Mouse (Mus musculus) MEL (cell line): Measurements from ENCODE around the gene Pimreg. TPM values are rescaled to one million over a fixed set of nuclear protein-coding genes. Genes with fewer than 3 reads are reported as not detected.

Source experiments
- DNase-seq: peaks from one replicate; pipeline ENCODE4 v3.0.0; 2011; ENCODE audit warnings: low read depth, low spot score
- H3K27ac ChIP-seq: 2 replicates; pipeline ENCODE4 v1.5.1; 2012; ENCODE audit warnings: low read depth, mild to moderate bottlenecking, control low read depth, low read length, moderate library complexity; ENCODE audit not compliant: control insufficient read depth
- H3K27me3 ChIP-seq, 2 experiments: fragments of 150-350 bp in 1 of 2; sonication (generic) in 1 of 2; 2 replicates each; pipeline ENCODE4 v1.6.1; 2012; ENCODE audit warnings: low read length in 2 of 2, mild to moderate bottlenecking in 2 of 2, improper control_type of control experiment in 1 of 2, moderate library complexity in 1 of 2; ENCODE audit not compliant: insufficient read depth in 2 of 2, control insufficient read depth in 1 of 2
- H3K36me3 ChIP-seq, 2 experiments: 2 replicates each; pipeline ENCODE4 v1.6.1; 2012 to 2014; ENCODE audit warnings: low read length in 2 of 2, improper control_type of control experiment in 1 of 2, inconsistent platforms in 1 of 2, mild to moderate bottlenecking in 1 of 2; ENCODE audit not compliant: insufficient read depth in 2 of 2, control insufficient read depth in 1 of 2
- H3K4me1 ChIP-seq, 2 experiments: fragments of 150-350 bp in 1 of 2; sonication (generic) in 1 of 2; 2 replicates each; pipeline ENCODE4 v1.6.1; 2012; ENCODE audit warnings: low read length in 2 of 2, improper control_type of control experiment in 1 of 2, mild to moderate bottlenecking in 1 of 2; ENCODE audit not compliant: insufficient read depth in 2 of 2, control insufficient read depth in 1 of 2
- H3K4me3 ChIP-seq, 2 experiments: fragments of 150-350 bp in 1 of 2; sonication (generic) in 1 of 2; 2 replicates each; pipeline ENCODE4 v1.5.1; 2012; ENCODE audit warnings: low read depth in 2 of 2, low read length in 2 of 2, mild to moderate bottlenecking in 2 of 2, moderate library complexity in 2 of 2, control low read depth in 1 of 2, improper control_type of control experiment in 1 of 2; ENCODE audit not compliant: control insufficient read depth in 1 of 2, insufficient read depth in 1 of 2
- H3K79me2 ChIP-seq: 2 replicates; pipeline ENCODE4 v1.6.1; 2012; ENCODE audit warnings: mild to moderate bottlenecking, low read length, moderate library complexity; ENCODE audit not compliant: control insufficient read depth, poor library complexity, insufficient read depth
- H3K9ac ChIP-seq: 2 replicates; pipeline ENCODE4 v1.6.1; 2012; ENCODE audit warnings: low read depth, mild to moderate bottlenecking, control low read depth, low read length, moderate library complexity; ENCODE audit not compliant: control insufficient read depth, poor library complexity, severe bottlenecking
- H3K9me3 ChIP-seq: fragments of 150-350 bp; sonication (generic); replicated peaks from 2 replicates; pipeline ENCODE4 v1.6.1; 2012; ENCODE audit warnings: mild to moderate bottlenecking, low read length, improper control_type of control experiment, moderate library complexity; ENCODE audit not compliant: insufficient read depth
- BHLHE40 ChIP-seq: IDR thresholded peaks from 2 replicates; pipeline ENCODE4 v1.6.1; 2012; ENCODE audit warnings: low read depth, mild to moderate bottlenecking, inconsistent platforms, low read length, improper control_type of control experiment, borderline replicate concordance
- CTCF ChIP-seq, 3 experiments: IDR thresholded peaks in 2 of 3; conservative IDR thresholded peaks in 1 of 3; 2 replicates each; pipeline ENCODE4 v1.5.1; 2011 to 2012; ENCODE audit warnings: low read length in 3 of 3, low read depth in 2 of 3, mild to moderate bottlenecking in 2 of 3, improper control_type of control experiment in 1 of 3, inconsistent platforms in 1 of 3, mixed read lengths in 1 of 3, moderate library complexity in 1 of 3; ENCODE audit not compliant: control insufficient read depth in 1 of 3, insufficient read depth in 1 of 3, poor library complexity in 1 of 3, severe bottlenecking in 1 of 3
- ELF1 ChIP-seq: IDR thresholded peaks from 2 replicates; pipeline ENCODE4 v1.6.1; 2014; ENCODE audit warnings: low read depth, mild to moderate bottlenecking, inconsistent platforms, low read length, improper control_type of control experiment, moderate library complexity
- EP300 ChIP-seq, 2 experiments: IDR thresholded peaks; 2 replicates each; pipeline ENCODE4 v1.6.1; 2011; ENCODE audit warnings: improper control_type of control experiment in 2 of 2, low read length in 2 of 2, low read depth in 1 of 2, mild to moderate bottlenecking in 1 of 2
- GABPA ChIP-seq: IDR thresholded peaks from 2 replicates; pipeline ENCODE4 v1.6.1; 2012; ENCODE audit warnings: low read depth, mild to moderate bottlenecking, inconsistent platforms, low read length, improper control_type of control experiment, moderate library complexity
- GATA1 ChIP-seq: IDR thresholded peaks from 2 replicates; pipeline ENCODE4 v1.6.1; 2011; ENCODE audit warnings: low read depth, low read length, improper control_type of control experiment
- HCFC1 ChIP-seq: IDR thresholded peaks from 2 replicates; pipeline ENCODE4 v1.6.1; 2012; ENCODE audit warnings: low read depth, mild to moderate bottlenecking, inconsistent platforms, low read length, improper control_type of control experiment, moderate library complexity
- MAFK ChIP-seq: IDR thresholded peaks from 2 replicates; pipeline ENCODE4 v1.6.1; 2011; ENCODE audit warnings: low read depth, mild to moderate bottlenecking, low read length, improper control_type of control experiment, borderline replicate concordance
- MAX ChIP-seq: IDR thresholded peaks from 2 replicates; pipeline ENCODE4 v1.6.1; 2011; ENCODE audit warnings: low read length, improper control_type of control experiment
- MAZ ChIP-seq: IDR thresholded peaks from 2 replicates; pipeline ENCODE4 v1.6.1; 2012; ENCODE audit warnings: low read depth, mild to moderate bottlenecking, inconsistent platforms, low read length, improper control_type of control experiment
- MEF2A ChIP-seq: IDR thresholded peaks from 2 replicates; pipeline ENCODE4 v1.6.1; 2014; ENCODE audit warnings: low read depth, mild to moderate bottlenecking, inconsistent platforms, low read length, improper control_type of control experiment; ENCODE audit not compliant: poor library complexity, insufficient replicate concordance, severe bottlenecking; ENCODE audit errors: extremely low read depth
- MXI1 ChIP-seq: IDR thresholded peaks from 2 replicates; pipeline ENCODE4 v1.6.1; 2011; ENCODE audit warnings: mild to moderate bottlenecking, low read depth, low read length, improper control_type of control experiment
- MYB ChIP-seq: IDR thresholded peaks from 2 replicates; pipeline ENCODE4 v1.6.1; 2011; ENCODE audit warnings: mild to moderate bottlenecking, low read depth, low read length, improper control_type of control experiment
- MYC ChIP-seq: IDR thresholded peaks from 2 replicates; pipeline ENCODE4 v1.6.1; 2011; ENCODE audit warnings: low read depth, mild to moderate bottlenecking, low read length, improper control_type of control experiment, moderate library complexity
- POLR2AphosphoS2 ChIP-seq: IDR thresholded peaks from 2 replicates; pipeline ENCODE4 v1.6.1; 2011; ENCODE audit warnings: low read length, improper control_type of control experiment
- POLR2AphosphoS5 ChIP-seq: IDR thresholded peaks from 2 replicates; pipeline ENCODE4 v1.6.1; 2012; ENCODE audit warnings: low read depth, borderline replicate concordance, mild to moderate bottlenecking, inconsistent platforms, low read length, moderate library complexity, mixed read lengths
- RAD21 ChIP-seq: IDR thresholded peaks from 2 replicates; pipeline ENCODE4 v1.6.1; 2011; ENCODE audit warnings: mild to moderate bottlenecking, low read depth, low read length, improper control_type of control experiment
- SIN3A ChIP-seq: IDR thresholded peaks from 2 replicates; pipeline ENCODE4 v1.6.1; 2012; ENCODE audit warnings: low read length, improper control_type of control experiment, inconsistent platforms
- TAL1 ChIP-seq: IDR thresholded peaks from 2 replicates; pipeline ENCODE4 v1.6.1; 2012; ENCODE audit warnings: mild to moderate bottlenecking, inconsistent platforms, low read length, moderate library complexity, mixed read lengths
- TBP ChIP-seq: IDR thresholded peaks from 2 replicates; pipeline ENCODE4 v1.8.0; 2011; ENCODE audit warnings: low read depth, low read length, improper control_type of control experiment
- TCF12 ChIP-seq: IDR thresholded peaks from 2 replicates; pipeline ENCODE4 v1.6.1; 2014; ENCODE audit warnings: low read depth, mild to moderate bottlenecking, inconsistent platforms, low read length, improper control_type of control experiment, moderate library complexity
- ZC3H11A ChIP-seq: IDR thresholded peaks from 2 replicates; pipeline ENCODE4 v1.6.1; 2012; ENCODE audit warnings: low read depth, mild to moderate bottlenecking, inconsistent platforms, low read length, improper control_type of control experiment
- ZKSCAN1 ChIP-seq: IDR thresholded peaks from 2 replicates; pipeline ENCODE4 v1.6.1; 2012; ENCODE audit warnings: low read depth, mild to moderate bottlenecking, inconsistent platforms, low read length, improper control_type of control experiment, moderate library complexity
- ZMIZ1 ChIP-seq: IDR thresholded peaks from 2 replicates; pipeline ENCODE4 v1.6.1; 2012; ENCODE audit warnings: low read depth, mild to moderate bottlenecking, inconsistent platforms, low read length, improper control_type of control experiment, moderate library complexity
- ZNF384 ChIP-seq: IDR thresholded peaks from 2 replicates; pipeline ENCODE4 v1.6.1; 2012; ENCODE audit warnings: low read depth, mild to moderate bottlenecking, inconsistent platforms, low read length, improper control_type of control experiment
- polyA plus RNA-seq, 2 experiments: library from polyadenylated mRNA; stranded (reverse) in 1 of 2; unstranded in 1 of 2; fragments of >175 nt in 1 of 2; fragments of >200 nt in 1 of 2; gene quantifications; 2 replicates each; pipeline versions ENCODE4 v1.2.1 to v1.2.4; 2012; ENCODE audit warnings: low replicate concordance in 2 of 2, low read depth in 1 of 2; ENCODE audit not compliant: insufficient read length in 2 of 2, insufficient read depth in 1 of 2, missing spikeins in 1 of 2
- total RNA-seq: library from RNA; depleted of rRNA; stranded (reverse); fragments of 300-350 nt; gene quantifications from 2 replicates; pipeline ENCODE4 v1.2.3, GENCODE M21; 2012

The Pimreg gene
- total and polyA plus RNA-seq, 3 experiments = 24.3 to 45.3 TPM; not detected in 1

DNA sequence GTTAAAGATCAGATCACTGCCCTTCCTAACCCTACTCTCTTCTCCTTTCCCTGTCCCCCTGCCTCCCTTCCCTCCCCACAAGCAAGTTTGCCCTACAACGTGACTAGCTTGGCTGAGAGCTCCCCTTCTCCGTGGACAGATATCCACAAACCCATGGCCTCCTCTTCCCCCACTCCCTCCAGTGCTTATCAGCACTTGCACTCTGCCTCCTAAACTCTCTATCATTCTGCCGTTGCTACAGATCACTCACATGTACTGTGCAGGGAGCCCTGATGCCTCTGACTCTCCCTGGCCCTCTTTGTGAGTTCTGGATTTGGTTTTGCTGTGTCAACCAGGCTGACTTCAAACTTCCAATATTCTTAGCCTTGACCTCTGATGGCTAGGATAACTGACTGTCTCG is 20.8 kb upstream of the Pimreg start:
- peaks cover 0 to 3% of the 10 kb centered on the region in 2 experiments; a peak in 2 of 4 replicates for H3K36me3 ChIP-seq
- H3K4me1 ChIP-seq = peaks cover 5 to 22% of the 10 kb centered on the region in 2 experiments
- no peaks in the 10 kb centered on the region for H3K79me2 ChIP-seq
- H3K4me3 ChIP-seq = no peak overlapping the region
- DNase-seq = peak; percentile 60
- H3K27ac ChIP-seq = no peak overlapping the region
- no peak overlapping the region for H3K9ac ChIP-seq
- no peaks in the 10 kb centered on the region for H3K27me3 ChIP-seq
- TF ChIP-seq TBP (0 out of 2 replicates have a peak, but pooled peaks have one; percentile 23), RAD21 (no peak), POLR2AphosphoS5 (no peak), ZKSCAN1 (no peak), MYB (peak; percentile 54), BHLHE40 (0 out of 2 replicates have a peak, but pooled peaks have one; percentile 43), MXI1 (peak; percentile 30; the same call in 1 of the 2 replicates), HCFC1 (no peak), GATA1 (peak; percentile 59), EP300 (IDR thresholded peaks at IDR 0.05; ENCODE audit: low read depth in 1 of 2, low read length in 2 of 2) (peak; percentile 45 to 74), MYC (peak; percentile 45), POLR2AphosphoS2 (no peak), MAZ (0 out of 2 replicates have a peak, but pooled peaks have one; percentile 35)
- no peaks in the 10 kb centered on the region for H3K9me3 ChIP-seq

DNA sequence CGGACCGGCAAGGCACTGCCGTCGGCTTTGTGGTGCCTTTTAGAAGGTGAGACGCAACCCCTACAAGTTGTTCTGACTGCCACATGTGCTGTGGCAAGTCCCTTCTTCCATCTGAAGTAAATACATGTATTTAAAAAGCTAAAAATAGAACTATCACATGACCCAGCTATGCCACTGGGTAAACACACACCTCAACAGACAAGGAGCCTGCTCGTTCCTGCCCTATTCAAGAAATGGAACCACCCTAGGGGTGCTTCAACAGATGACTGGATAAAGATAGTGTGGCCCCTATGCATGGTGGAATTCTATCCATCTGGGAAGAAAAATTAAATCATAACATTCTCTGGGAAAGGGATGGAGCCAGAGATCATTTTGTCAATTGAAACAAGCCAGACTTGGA is 19.0 kb upstream of the Pimreg start:
- Histone ChIP-seq H3K27me3 (no peaks in the 10 kb centered on the region), H3K36me3 (peaks cover 0 to 3% of the 10 kb centered on the region in 2 experiments; a peak in 2 of 4 replicates), H3K9me3 (no peaks in the 10 kb centered on the region)
- TF ChIP-seq POLR2AphosphoS5 (no peak), MEF2A (no peak), MAX (no peak)
- TF ChIP-seq, all 39 proteins: peak for 0
- Histone ChIP-seq H3K27ac (no peak overlapping the region), H3K79me2 (no peaks in the 10 kb centered on the region), H3K4me1 (peaks cover 5 to 22% of the 10 kb centered on the region in 2 experiments), H3K9ac (no peak overlapping the region), H3K4me3 (no peak overlapping the region)
- no peak for DNase-seq

DNA sequence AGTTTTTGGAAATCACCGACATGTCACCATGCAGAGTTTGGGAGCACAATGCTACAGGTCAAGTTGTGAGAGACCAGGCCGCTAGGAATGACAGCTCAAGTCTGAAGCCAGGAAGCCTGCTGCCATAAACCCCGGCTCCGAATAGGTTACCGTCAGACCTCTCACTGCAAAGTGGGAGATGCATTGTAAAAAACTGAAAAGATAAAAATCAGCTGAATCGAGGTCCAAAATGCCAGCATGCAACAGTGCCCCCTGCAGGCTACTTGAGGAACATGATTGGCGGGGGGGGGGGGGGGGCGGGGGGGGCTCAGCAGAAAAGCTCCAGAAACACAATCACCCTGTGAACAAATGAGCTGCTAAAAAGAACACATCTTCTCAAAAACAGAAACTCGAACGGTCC is 18.3 kb upstream of the Pimreg start:
- TF ChIP-seq SIN3A (no peak), RAD21 (peak; percentile 11), EP300 (IDR thresholded peaks at IDR 0.05; ENCODE audit: low read depth in 1 of 2, low read length in 2 of 2) (no peak), TCF12 (no peak), MAX (no peak), MAFK (no peak), ZKSCAN1 (no peak), TAL1 (no peak), HCFC1 (no peak), ZNF384 (no peak), ELF1 (no peak), ZMIZ1 (no peak), MAZ (0 out of 2 replicates have a peak, but pooled peaks have one; percentile 43), ZC3H11A (no peak), GABPA (no peak), TBP (no peak), CTCF (IDR thresholded peaks at IDR 0.05 in 2 of 3, conservative IDR thresholded peaks at IDR 0.05 in 1 of 3; ENCODE audit: control insufficient read depth in 1 of 3, insufficient read depth in 1 of 3, low read depth in 2 of 3, low read length in 3 of 3, poor library complexity in 1 of 3, severe bottlenecking in 1 of 3) (peak; percentile 7 to 66 (median 51); a peak in 5 of 6 replicates), POLR2AphosphoS5 (no peak), MYB (no peak)
- Histone ChIP-seq H3K9ac (no peak overlapping the region), H3K36me3 (peaks cover 0 to 3% of the 10 kb centered on the region in 2 experiments; a peak in 2 of 4 replicates), H3K4me3 (no peak overlapping the region), H3K9me3 (no peaks in the 10 kb centered on the region), H3K27ac (no peak overlapping the region), H3K4me1 (peaks cover 5 to 22% of the 10 kb centered on the region in 2 experiments), H3K79me2 (no peaks in the 10 kb centered on the region), H3K27me3 (no peaks in the 10 kb centered on the region)
- DNase-seq = no peak
